Mouse (Mus musculus) testis, adult 2 months (tissue): ENCODE results near the gene Aox3. TPM values are rescaled to one million over a fixed set of nuclear protein-coding genes. Genes with fewer than 3 reads are reported as not detected.

Experiments used
- H3K27ac ChIP-seq: fragments of 200-500 bp; 2 replicates; pipeline ENCODE4 v1.5.1; 2012; ENCODE audit warnings: low read depth, low read length; ENCODE audit not compliant: control insufficient read depth, insufficient read depth
- H3K27me3 ChIP-seq: fragments of 200-500 bp; 2 replicates; pipeline ENCODE4 v1.6.1; 2012; ENCODE audit warnings: mild to moderate bottlenecking, low read length, moderate library complexity; ENCODE audit not compliant: control insufficient read depth, insufficient read depth
- H3K36me3 ChIP-seq: fragments of 200-500 bp; 2 replicates; pipeline ENCODE4 v1.6.1; 2012; ENCODE audit warnings: mild to moderate bottlenecking, low read length; ENCODE audit not compliant: control insufficient read depth, insufficient read depth
- H3K4me1 ChIP-seq: fragments of 200-500 bp; 2 replicates; pipeline ENCODE4 v1.6.1; 2012; ENCODE audit warnings: low read length; ENCODE audit not compliant: control insufficient read depth, insufficient read depth
- H3K4me3 ChIP-seq: fragments of 200-500 bp; 2 replicates; pipeline ENCODE4 v1.5.1; 2012; ENCODE audit warnings: low read depth, mild to moderate bottlenecking, low read length, moderate library complexity, mixed read lengths; ENCODE audit not compliant: control insufficient read depth
- CTCF ChIP-seq: fragments of 200-500 bp; IDR thresholded peaks from 2 replicates; pipeline ENCODE4 v1.5.1; 2012; ENCODE audit warnings: low read depth, mild to moderate bottlenecking, inconsistent platforms, low read length, moderate library complexity; ENCODE audit not compliant: control insufficient read depth, insufficient read depth, insufficient replicate concordance
- POLR2A ChIP-seq: fragments of 200-500 bp; IDR thresholded peaks from 2 replicates; pipeline ENCODE4 v1.6.1; 2012; ENCODE audit warnings: low read depth, mild to moderate bottlenecking, inconsistent platforms, low read length, moderate library complexity; ENCODE audit not compliant: control insufficient read depth
- polyA plus RNA-seq: library from polyadenylated mRNA; depleted of rRNA; stranded (reverse); fragments of >200 nt; gene quantifications from 2 replicates; pipeline ENCODE4 v1.2.3, GENCODE M21; 2012

The Aox3 gene
- polyA plus RNA-seq, 1 experiment, result 9.6 TPM

DNA sequence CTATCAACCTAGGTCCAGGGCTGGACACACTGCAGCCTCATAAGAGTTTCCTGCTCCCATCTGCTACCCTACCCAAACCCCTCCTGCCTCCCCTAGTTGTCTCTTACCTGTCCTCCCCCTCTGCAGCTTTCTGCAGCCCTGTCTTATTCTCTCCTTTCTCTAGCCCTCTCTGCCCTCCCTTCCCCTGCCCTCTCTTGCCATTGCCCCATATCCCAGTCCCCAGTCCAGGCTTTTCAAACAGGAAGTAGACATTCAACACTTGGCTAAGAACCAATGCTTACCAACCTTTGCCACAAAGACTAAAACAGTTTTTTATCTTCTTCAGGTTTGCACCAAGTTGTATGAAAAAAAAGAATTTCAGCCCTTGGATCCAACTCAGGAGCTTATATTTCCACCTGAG, 25.0 kb downstream of the Aox3 start:
- Histone ChIP-seq H3K4me3 (no peak overlapping the region), H3K36me3 (no peaks in the 10 kb centered on the region), H3K4me1 (no peaks in the 10 kb centered on the region), H3K27ac (no peak overlapping the region), H3K27me3 (no peaks in the 10 kb centered on the region)
- no peak for TF ChIP-seq POLR2A
- TF ChIP-seq CTCF, result no peak

DNA sequence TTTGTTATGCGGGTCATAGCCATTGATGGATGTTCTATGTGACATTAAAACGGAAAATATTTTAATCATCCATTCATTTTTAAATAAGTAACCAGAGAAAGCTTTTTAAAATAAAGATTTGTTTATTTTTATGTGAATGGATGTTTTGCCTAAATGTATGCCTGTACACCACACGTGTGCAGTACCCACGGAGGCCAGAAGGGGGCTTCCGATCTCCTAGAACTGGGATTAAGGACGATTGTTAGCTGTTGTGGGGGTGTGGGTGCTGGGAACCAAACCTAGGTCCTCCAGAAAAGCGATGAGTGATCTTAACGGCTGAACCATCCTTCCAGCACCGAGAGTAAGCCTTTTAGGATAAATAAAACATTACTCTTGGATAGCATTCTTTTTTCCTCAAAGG, 26.1 kb downstream of the Aox3 start:
- H3K4me3 ChIP-seq, result no peak overlapping the region
- no peaks in the 10 kb centered on the region for H3K27me3 ChIP-seq
- TF ChIP-seq CTCF (peak; percentile 53; the same call in 1 of the 2 replicates), POLR2A (no peak)
- H3K4me1 ChIP-seq, result no peaks in the 10 kb centered on the region
- H3K27ac ChIP-seq, result no peak overlapping the region
- no peaks in the 10 kb centered on the region for H3K36me3 ChIP-seq

DNA sequence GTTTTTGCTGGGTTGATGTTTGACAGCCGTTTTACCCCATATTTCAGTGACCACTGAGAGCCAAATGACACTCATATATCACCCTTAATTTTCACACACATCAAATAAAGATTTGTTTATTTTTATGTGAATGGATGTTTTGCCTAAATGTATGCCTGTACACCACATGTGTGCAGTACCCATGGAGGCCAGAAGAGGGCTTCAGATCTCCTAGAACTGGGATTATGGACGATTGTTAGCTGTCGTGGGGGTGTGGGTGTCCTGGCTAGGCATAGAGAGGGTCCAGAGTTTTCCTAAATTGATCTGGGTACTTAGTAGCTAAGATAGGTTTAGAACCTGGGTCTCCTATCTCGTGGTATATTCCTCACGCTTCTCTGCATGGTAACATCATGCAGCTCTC, 27.7 kb downstream of the Aox3 start:
- Histone ChIP-seq H3K4me3 (no peak overlapping the region), H3K4me1 (no peaks in the 10 kb centered on the region), H3K36me3 (no peaks in the 10 kb centered on the region), H3K27me3 (no peaks in the 10 kb centered on the region), H3K27ac (no peak overlapping the region)
- no peak for TF ChIP-seq CTCF
- TF ChIP-seq POLR2A, result no peak

DNA sequence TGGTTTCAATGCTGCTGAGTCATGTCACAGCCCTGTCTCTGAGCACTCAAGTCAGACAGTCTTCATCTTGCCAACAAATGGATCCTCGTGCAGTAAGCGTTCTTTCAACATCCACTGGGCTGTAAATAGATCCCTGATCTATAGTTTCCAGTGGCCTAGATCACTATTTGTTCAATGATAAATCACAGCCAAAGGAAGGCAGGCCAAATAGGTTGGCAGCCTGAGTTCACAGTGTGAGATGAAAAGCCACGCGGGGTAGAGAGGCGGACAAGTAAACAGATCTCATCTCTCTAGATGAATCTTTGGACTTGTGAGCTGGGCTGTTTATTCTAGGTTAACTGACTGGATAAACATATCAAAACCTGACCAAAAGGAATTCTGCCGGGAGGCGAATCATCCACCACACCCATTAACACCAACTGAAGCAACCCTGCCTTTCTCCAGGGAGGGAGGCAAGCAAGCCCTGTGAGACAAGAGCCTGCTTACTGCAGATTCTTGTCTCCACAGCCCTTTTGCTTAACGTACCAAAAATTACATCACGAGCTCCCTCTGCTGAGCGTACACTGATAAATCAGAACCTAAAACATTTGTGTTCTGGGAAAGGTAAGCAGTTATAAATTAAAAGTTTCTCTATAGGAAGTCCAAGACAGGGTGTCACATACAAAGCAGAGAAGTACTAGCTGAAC, 31.6 kb downstream of the Aox3 start:
- no peaks in the 10 kb centered on the region for H3K4me1 ChIP-seq
- no peaks in the 10 kb centered on the region for H3K36me3 ChIP-seq
- H3K27ac ChIP-seq, result no peak overlapping the region
- TF ChIP-seq POLR2A (no peak), CTCF (no peak)
- H3K27me3 ChIP-seq, result no peaks in the 10 kb centered on the region
- H3K4me3 ChIP-seq, result no peak overlapping the region

DNA sequence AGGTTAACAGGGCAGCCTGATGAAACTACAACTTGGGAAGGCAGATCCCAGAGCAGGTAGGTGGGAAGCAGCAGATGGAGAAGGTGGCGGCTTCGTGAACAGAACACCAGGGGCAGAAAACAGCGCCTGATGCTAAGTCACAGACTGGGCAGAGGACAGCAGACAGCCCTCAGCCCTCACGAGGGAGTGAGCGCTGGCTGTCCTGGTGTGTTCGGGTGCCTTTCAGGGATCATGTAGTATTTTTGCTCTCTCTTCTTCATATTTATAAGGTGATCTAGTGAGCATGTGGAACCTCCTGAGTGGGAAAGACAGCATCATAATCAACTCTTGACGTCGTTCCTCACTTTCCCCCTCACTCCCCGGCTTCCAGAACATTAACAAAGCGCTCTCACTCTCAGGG, 33.1 kb downstream of the Aox3 start:
- H3K4me1 ChIP-seq, result no peaks in the 10 kb centered on the region
- no peak overlapping the region for H3K4me3 ChIP-seq
- no peak for TF ChIP-seq CTCF
- TF ChIP-seq POLR2A, result no peak
- no peaks in the 10 kb centered on the region for H3K27me3 ChIP-seq
- H3K36me3 ChIP-seq, result no peaks in the 10 kb centered on the region
- no peak overlapping the region for H3K27ac ChIP-seq

DNA sequence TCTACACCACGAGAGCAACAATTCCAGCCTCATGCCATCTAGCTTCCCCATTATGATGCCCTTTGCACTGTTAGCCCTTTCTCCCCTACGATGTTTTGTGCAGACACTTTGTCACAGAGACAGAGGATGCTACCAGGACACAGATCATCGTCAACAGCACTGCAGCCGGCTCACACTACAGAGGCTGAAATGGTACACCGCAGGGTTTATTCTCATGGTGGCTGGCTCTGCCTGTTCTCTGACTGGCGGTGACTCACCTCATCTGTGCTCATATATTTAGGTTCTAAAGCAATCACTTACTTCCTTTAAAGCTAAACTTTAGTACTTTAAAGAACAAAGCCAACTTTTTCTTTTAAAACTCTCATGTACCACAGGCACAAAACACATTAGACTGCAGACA, 34.8 kb downstream of the Aox3 start:
- Histone ChIP-seq H3K4me1 (no peaks in the 10 kb centered on the region), H3K36me3 (no peaks in the 10 kb centered on the region), H3K27me3 (no peaks in the 10 kb centered on the region), H3K27ac (no peak overlapping the region), H3K4me3 (no peak overlapping the region)
- TF ChIP-seq POLR2A (no peak), CTCF (no peak)

DNA sequence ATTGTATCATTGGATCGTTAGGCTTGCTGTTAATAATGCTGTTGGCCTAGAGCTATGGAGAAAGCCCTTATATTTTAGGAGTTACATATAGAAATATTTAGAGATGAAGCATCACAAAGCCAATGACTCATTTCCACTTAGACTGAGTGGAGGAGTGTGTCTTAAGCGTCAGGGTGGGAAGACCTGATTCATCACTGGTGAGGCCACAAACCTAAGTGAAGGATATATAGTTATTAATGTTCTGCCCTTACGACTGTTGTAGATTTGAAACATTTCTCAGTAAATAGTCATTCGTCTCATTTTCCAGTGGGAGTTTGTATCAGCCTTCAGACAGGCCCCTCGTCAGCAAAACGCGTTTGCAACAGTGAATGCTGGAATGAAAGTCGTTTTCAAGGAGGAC, 39.3 kb downstream of the Aox3 start:
- Histone ChIP-seq H3K27me3 (no peaks in the 10 kb centered on the region), H3K4me3 (no peak overlapping the region), H3K27ac (no peak overlapping the region), H3K36me3 (no peaks in the 10 kb centered on the region), H3K4me1 (no peaks in the 10 kb centered on the region)
- TF ChIP-seq POLR2A, result no peak
- no peak for TF ChIP-seq CTCF
